ENCODE assay signal across 8 mouse cellular contexts in genomic region chr1:58713081-58713892, GRCm38 (mm10). TPM values are rescaled to one million over a fixed set of nuclear protein-coding genes. Genes with fewer than 3 reads are reported as not detected.
A peak's percentile ranks its signal among the peaks of the same experiment; 100 is the strongest.
DNase-seq lines count a peak whose midpoint lies in the region; ATAC-seq lines count a peak whose summit lies in the region.

No protein-coding gene starts in this region.

- WGBS in forebrain, embryonic 13.5 days = 5% methylated on average over 31 of the region's 31 CpGs

- H3K9ac ChIP-seq in forebrain, embryonic 13.5 days = peak overlapping the region; percentile 60

- H3K4me3 ChIP-seq in forebrain, embryonic 13.5 days = peak overlapping the region; percentile 62

- DNase-seq in MEL-GATA-1-ER (ENCODE audit: extremely low read depth, low read depth) = peak; percentile 66
- peak; percentile 49 for DNase-seq in cerebellum, adult 11 months
- DNase-seq in heart, postnatal 36 days = peak; percentile 69 to 77
- peak; percentile 55 for DNase-seq in layer of hippocampus, adult 9-11 months
- peak; percentile 71 for DNase-seq in lung, postnatal 14 days
- DNase-seq in ovary, postnatal 10 days (ENCODE audit: low spot score) = peak; percentile 38
- DNase-seq in thymus, postnatal 36 days = peak; percentile 58 to 63

- H3K36me3 ChIP-seq in forebrain, embryonic 13.5 days (ENCODE audit: poor library complexity, severe bottlenecking) = 0 out of 2 replicates have a peak, but pooled peaks cover 2% of the 10 kb centered on the region

- no peaks in the 10 kb centered on the region for H3K9me3 ChIP-seq in forebrain, embryonic 13.5 days (replicated peaks)

- peak overlapping the region; percentile 70 for H3K4me2 ChIP-seq in forebrain, embryonic 13.5 days

- peak overlapping the region; percentile 70 for H3K27ac ChIP-seq in forebrain, embryonic 13.5 days

- H3K27me3 ChIP-seq in forebrain, embryonic 13.5 days = no peaks in the 10 kb centered on the region

- intact Hi-C loops in heart, postnatal 36 days (cut with DNase I) = loop anchor here (2.0 to 5.0 kb wide), 3 partner anchors 34 to 89 kb away; no protein-coding TSS in a partner anchor

- H3K4me1 ChIP-seq in forebrain, embryonic 13.5 days = peaks cover 17% of the 10 kb centered on the region

- no peak for ATAC-seq in forebrain, embryonic 13.5 days

RNA-seq across cellular contexts. Expression of gene Cflar, which starts 2.0 kb away (rescaled TPM):
- polyA plus RNA-seq in forebrain, embryonic 13.5 days (2015; fragmentation: Nextera tagmentation; extraction: Ambion mirVana) = 17.1 and 22.8 TPM in 2 replicates
- total RNA-seq in heart, postnatal 36 days (2021) = 10 to 100 TPM; 56.4 to 61.5 TPM

RNA-seq across cellular contexts. Expression of gene Als2cr12, which starts 17.5 kb away (rescaled TPM):
- polyA plus RNA-seq in forebrain, embryonic 13.5 days (2015; fragmentation: Nextera tagmentation; extraction: Ambion mirVana) = not detected in 2 replicates
- total RNA-seq in heart, postnatal 36 days (2021) = not detected
